Mouse (Mus musculus) liver, postnatal 0 days (tissue): ENCODE results near the gene Il18.

ENCODE experiments used
- CTCF ChIP-seq: sonication (generic); IDR thresholded peaks from 2 replicates; pipeline ENCODE4 v1.5.1; 2016; ENCODE audit warnings: antibody characterized with exemption, low read depth
- EP300 ChIP-seq: IDR thresholded peaks from 2 replicates; pipeline ENCODE4 v1.6.1; 2016; ENCODE audit warnings: antibody characterized with exemption, low read depth, mild to moderate bottlenecking

- TF ChIP-seq CTCF, result no peak
- no peak for TF ChIP-seq EP300
Observed at GRCm38 (mm10) chr9:50565940-50566339, 11.3 kb downstream of the Il18 start.
